Mouse (Mus musculus): ENCODE measurements around the gene Trim60. TPM values are rescaled to one million over a fixed set of nuclear protein-coding genes. Genes with fewer than 3 reads are reported as not detected.
"Not testable (repeated sequence)": the region's sequence is repeated elsewhere in the genome, so short reads cannot be mapped to it uniquely, and the experiment has no call there.

The Trim60 gene
- polyA plus RNA-seq, 1 experiment: 0.05 TPM

DNA sequence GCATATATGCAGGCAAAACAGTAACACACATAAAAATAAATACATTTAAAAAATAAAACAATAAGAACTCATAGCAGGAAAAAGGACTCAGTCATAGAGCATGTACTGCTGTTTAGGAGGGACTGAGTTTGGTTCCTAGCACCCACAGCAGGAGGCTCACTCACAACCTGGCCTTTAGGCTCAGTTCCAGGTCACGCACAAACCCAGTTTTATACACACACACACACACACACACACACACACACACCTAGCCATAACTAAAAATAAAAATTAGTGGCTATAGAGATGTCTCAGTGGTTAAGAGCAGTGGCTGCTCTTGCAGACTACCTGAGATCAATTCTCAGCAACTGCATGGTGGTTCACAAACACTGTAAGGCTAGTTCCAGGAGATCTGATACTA is 13.7 kb upstream of the Trim60 start:
- peaks cover 6% of the 10 kb centered on the region; the same call in 1 of the 2 replicates for H3K4me1 ChIP-seq (ENCODE audit: control insufficient read depth, insufficient read depth, low read length)
- H3K36me3 ChIP-seq (ENCODE audit: control insufficient read depth, insufficient read depth, low read length): no peaks in the 10 kb centered on the region
- H3K4me3 ChIP-seq (ENCODE audit: control insufficient read depth, low read depth, low read length): no peak overlapping the region
- TF ChIP-seq CTCF (IDR thresholded peaks at IDR 0.05; ENCODE audit: control insufficient read depth, insufficient read depth, insufficient replicate concordance, low read depth, low read length) (no peak), POLR2A (IDR thresholded peaks at IDR 0.05; ENCODE audit: control insufficient read depth, low read depth, low read length) (no peak)
- no peaks in the 10 kb centered on the region for H3K27me3 ChIP-seq (ENCODE audit: control insufficient read depth, insufficient read depth, low read length)
- H3K27ac ChIP-seq (ENCODE audit: control insufficient read depth, insufficient read depth, low read depth, low read length): no peak overlapping the region

DNA sequence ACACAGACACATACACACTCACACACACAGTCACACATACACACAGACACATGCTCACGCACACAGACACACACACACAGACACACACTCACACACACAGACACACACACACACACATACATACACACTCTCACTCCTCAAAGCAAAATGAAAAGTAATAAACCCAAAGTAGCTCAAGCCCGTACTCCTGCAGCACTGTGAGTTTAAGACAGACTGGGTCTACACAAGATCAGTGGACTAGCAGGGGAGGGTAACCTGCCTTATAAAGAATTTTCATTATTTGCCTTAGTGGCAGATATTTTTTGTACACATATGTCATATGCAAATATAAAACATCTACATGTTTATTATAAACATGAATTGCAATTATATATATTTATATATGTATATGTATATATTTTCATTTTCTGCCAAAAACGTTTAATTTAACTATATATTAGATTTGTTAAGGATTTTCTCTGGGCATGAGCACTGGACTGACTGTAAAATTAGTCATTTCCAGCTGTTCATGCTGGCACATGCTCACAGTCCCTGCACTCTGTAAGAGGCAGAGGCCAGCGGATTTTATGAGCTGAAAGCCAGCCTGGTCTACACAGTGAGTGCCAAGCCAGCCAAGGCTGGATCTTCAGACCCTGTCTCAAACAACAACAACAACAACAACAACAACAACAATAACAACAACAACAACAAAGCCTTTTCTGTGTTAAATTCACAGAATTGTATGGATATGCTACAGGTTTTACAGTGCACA is 12.5 kb upstream of the Trim60 start:
- Histone ChIP-seq H3K27ac (ENCODE audit: control insufficient read depth, insufficient read depth, low read depth, low read length) (no peak overlapping the region), H3K27me3 (ENCODE audit: control insufficient read depth, insufficient read depth, low read length) (no peaks in the 10 kb centered on the region), H3K4me3 (ENCODE audit: control insufficient read depth, low read depth, low read length) (no peak overlapping the region), H3K4me1 (ENCODE audit: control insufficient read depth, insufficient read depth, low read length) (peaks cover 6% of the 10 kb centered on the region; the same call in 1 of the 2 replicates), H3K36me3 (ENCODE audit: control insufficient read depth, insufficient read depth, low read length) (no peaks in the 10 kb centered on the region)
- no peak for TF ChIP-seq POLR2A (IDR thresholded peaks at IDR 0.05; ENCODE audit: control insufficient read depth, low read depth, low read length)
- no peak for TF ChIP-seq CTCF (IDR thresholded peaks at IDR 0.05; ENCODE audit: control insufficient read depth, insufficient read depth, insufficient replicate concordance, low read depth, low read length)

DNA sequence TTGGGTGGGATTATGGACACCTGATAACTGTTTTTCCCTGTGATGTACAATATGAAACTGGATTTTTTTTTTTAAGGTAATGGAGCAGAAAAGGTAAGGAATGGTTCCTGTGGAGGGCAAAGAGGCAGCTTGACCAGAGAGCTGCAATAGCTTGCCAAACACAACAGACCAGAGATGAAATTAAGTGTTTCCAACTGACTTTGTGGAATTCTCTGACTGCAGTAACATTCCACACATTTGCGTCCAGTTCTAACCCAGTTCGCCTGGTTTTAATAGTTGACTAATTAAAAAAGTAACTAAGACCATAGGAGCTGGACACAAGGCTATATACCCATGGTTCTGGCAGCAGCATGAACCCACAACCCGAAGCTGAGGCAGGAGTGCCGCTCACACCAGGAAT is 11.4 kb upstream of the Trim60 start:
- Histone ChIP-seq H3K27ac (ENCODE audit: control insufficient read depth, insufficient read depth, low read depth, low read length) (no peak overlapping the region), H3K36me3 (ENCODE audit: control insufficient read depth, insufficient read depth, low read length) (no peaks in the 10 kb centered on the region), H3K4me1 (ENCODE audit: control insufficient read depth, insufficient read depth, low read length) (peaks cover 4% of the 10 kb centered on the region; the same call in 1 of the 2 replicates), H3K27me3 (ENCODE audit: control insufficient read depth, insufficient read depth, low read length) (no peaks in the 10 kb centered on the region), H3K4me3 (ENCODE audit: control insufficient read depth, low read depth, low read length) (no peak overlapping the region)
- no peak for TF ChIP-seq POLR2A (IDR thresholded peaks at IDR 0.05; ENCODE audit: control insufficient read depth, low read depth, low read length)
- TF ChIP-seq CTCF (IDR thresholded peaks at IDR 0.05; ENCODE audit: control insufficient read depth, insufficient read depth, insufficient replicate concordance, low read depth, low read length): no peak

DNA sequence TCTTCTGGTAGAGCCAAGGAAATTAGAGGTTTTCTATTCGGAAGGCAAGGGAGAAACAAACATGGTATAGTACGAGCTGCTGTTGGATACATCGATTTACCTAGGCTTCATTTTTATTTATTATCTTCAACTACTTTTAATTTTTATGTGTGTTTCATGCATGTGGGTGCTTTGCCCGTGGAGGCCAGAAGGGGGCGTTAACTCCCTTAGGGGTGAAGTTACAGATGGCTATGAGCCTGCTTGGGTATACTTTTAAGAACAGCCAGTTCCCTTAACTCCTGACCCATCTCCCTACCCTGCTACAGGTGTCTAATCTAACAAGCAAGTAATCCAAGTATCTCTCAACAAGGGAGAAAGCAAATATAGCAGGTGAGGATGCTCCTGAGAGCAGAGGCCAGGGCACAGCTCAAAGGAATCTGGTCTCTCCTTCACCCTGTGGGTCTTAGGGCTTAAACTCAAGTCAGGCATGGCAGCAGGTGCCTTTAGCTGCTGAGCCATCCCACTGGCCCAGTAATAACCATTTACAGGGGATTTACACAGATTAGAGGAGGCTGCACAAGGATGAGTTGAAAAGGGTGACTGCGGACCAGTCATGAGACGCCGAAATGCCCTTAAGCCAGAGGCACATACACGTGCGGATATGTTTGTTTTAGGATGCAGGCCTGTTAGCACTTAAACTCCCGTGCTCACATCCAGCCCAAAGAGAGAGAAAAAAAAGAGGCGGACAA is 10.7 kb upstream of the Trim60 start:
- peaks cover 4% of the 10 kb centered on the region; the same call in 1 of the 2 replicates for H3K4me1 ChIP-seq (ENCODE audit: control insufficient read depth, insufficient read depth, low read length)
- no peak overlapping the region for H3K27ac ChIP-seq (ENCODE audit: control insufficient read depth, insufficient read depth, low read depth, low read length)
- no peaks in the 10 kb centered on the region for H3K27me3 ChIP-seq (ENCODE audit: control insufficient read depth, insufficient read depth, low read length)
- H3K36me3 ChIP-seq (ENCODE audit: control insufficient read depth, insufficient read depth, low read length): no peaks in the 10 kb centered on the region
- TF ChIP-seq POLR2A (IDR thresholded peaks at IDR 0.05; ENCODE audit: control insufficient read depth, low read depth, low read length) (no peak), CTCF (IDR thresholded peaks at IDR 0.05; ENCODE audit: control insufficient read depth, insufficient read depth, insufficient replicate concordance, low read depth, low read length) (no peak)
- H3K4me3 ChIP-seq (ENCODE audit: control insufficient read depth, low read depth, low read length): no peak overlapping the region

DNA sequence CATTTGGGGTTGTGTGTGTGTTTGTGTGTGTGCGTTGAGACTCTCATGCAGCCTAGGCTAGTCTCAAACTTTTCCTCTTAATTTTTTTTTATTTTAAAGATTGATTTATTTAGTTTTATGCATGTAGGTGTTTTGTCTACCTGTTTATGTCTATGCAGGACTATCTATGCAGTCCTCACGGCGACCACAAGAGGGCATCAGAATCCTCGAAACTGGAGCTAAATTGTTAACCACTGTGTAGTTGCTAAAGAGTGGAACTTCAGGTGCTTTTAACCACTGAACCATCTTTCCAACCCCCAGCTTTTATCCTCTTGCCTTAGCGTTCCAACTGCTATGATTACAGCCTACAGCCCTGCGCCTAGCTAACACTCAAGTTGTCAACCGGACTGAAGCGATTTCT is 4.1 kb upstream of the Trim60 start:
- Histone ChIP-seq H3K27ac (ENCODE audit: control insufficient read depth, insufficient read depth, low read depth, low read length) (no peak overlapping the region), H3K27me3 (ENCODE audit: control insufficient read depth, insufficient read depth, low read length) (no peaks in the 10 kb centered on the region), H3K36me3 (ENCODE audit: control insufficient read depth, insufficient read depth, low read length) (no peaks in the 10 kb centered on the region), H3K4me1 (ENCODE audit: control insufficient read depth, insufficient read depth, low read length) (peaks cover 3% of the 10 kb centered on the region; the same call in 1 of the 2 replicates), H3K4me3 (ENCODE audit: control insufficient read depth, low read depth, low read length) (no peak overlapping the region)
- TF ChIP-seq POLR2A (IDR thresholded peaks at IDR 0.05; ENCODE audit: control insufficient read depth, low read depth, low read length): no peak
- TF ChIP-seq CTCF (IDR thresholded peaks at IDR 0.05; ENCODE audit: control insufficient read depth, insufficient read depth, insufficient replicate concordance, low read depth, low read length): no peak

DNA sequence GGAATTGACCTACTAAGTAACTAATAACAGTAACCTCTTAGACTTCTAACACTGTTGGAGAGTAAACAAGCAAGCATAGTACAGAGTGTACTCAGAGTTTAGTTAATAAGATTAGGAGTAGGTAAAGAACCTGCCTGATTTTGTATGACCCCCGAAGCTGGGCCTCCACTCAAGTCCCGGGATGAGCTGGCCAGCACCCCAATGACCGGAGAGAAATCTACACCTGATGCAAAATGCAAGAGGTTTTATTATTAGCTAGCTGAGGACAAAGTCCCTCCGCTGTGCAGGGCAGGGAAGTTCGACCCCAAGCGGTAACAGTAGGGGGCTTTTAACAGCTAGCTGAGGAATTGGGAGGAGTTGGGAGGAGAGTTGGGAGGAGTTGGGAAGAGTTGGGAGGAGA is 10.8 kb downstream of the Trim60 start:
- H3K4me1 ChIP-seq (ENCODE audit: control insufficient read depth, insufficient read depth, low read length); H3K4me3 ChIP-seq (ENCODE audit: control insufficient read depth, low read depth, low read length); H3K27me3 ChIP-seq (ENCODE audit: control insufficient read depth, insufficient read depth, low read length); H3K27ac ChIP-seq (ENCODE audit: control insufficient read depth, insufficient read depth, low read depth, low read length); H3K36me3 ChIP-seq (ENCODE audit: control insufficient read depth, insufficient read depth, low read length): not testable (repeated sequence)

DNA sequence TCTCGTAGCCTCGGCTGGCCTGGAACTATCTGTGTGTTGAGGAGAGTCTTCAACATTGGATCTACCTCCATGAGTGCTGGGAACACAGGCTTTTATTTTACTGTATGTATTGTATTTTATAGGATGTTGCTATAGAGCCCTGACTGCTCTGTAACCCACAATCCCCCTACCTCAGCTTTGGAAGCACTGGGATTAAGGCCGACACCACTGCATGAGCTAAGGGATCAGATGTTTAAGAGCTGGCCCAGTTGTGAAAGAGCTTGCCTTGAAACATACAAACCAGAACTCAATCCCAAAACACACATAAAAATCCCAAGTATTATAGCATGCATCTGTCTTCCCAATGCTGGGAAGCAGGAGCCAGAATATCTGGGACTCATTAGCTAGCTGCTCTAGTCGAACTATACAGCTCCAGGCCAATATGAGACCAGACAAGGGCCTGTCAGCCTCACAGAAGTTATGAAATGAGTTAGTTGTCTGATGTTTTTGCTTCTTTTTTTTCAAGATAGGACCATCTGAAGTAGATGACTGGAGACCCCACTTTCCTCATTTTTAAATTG is 19.5 kb downstream of the Trim60 start:
- Histone ChIP-seq H3K36me3 (ENCODE audit: control insufficient read depth, insufficient read depth, low read length) (no peaks in the 10 kb centered on the region), H3K27me3 (ENCODE audit: control insufficient read depth, insufficient read depth, low read length) (no peaks in the 10 kb centered on the region), H3K4me1 (ENCODE audit: control insufficient read depth, insufficient read depth, low read length) (no peaks in the 10 kb centered on the region; the same call in 1 of the 2 replicates), H3K4me3 (ENCODE audit: control insufficient read depth, low read depth, low read length) (no peak overlapping the region), H3K27ac (ENCODE audit: control insufficient read depth, insufficient read depth, low read depth, low read length) (no peak overlapping the region)
- no peak for TF ChIP-seq POLR2A (IDR thresholded peaks at IDR 0.05; ENCODE audit: control insufficient read depth, low read depth, low read length)
- no peak for TF ChIP-seq CTCF (IDR thresholded peaks at IDR 0.05; ENCODE audit: control insufficient read depth, insufficient read depth, insufficient replicate concordance, low read depth, low read length)
